Comparison of ENCODE assay signal across 10 mouse cellular contexts in genomic region chr13:63980012-63980691, GRCm38 (mm10).
DNase-seq lines count a peak whose midpoint lies in the region; ATAC-seq and TF ChIP-seq lines count a peak whose summit lies in the region.
"Had no signal": no experiment of that assay in that cellular context is flagged by ENCODE, and none has a peak within 500 bp of the region (broad histone marks: within the 10 kb centered on the region; RNA-seq: fewer than 3 reads in every experiment).

No protein-coding gene starts in this region.

- no peaks in the 10 kb centered on the region for H3K27me3 ChIP-seq in lung, embryonic 15.5 days
- peaks cover 91% of the 10 kb centered on the region for H3K27me3 ChIP-seq in forebrain, embryonic 10.5 days (ENCODE audit: poor library complexity, severe bottlenecking)
- H3K27me3 ChIP-seq in limb, embryonic 11.5 days (ENCODE audit: control insufficient read depth, insufficient read depth, low read length), result no peaks in the 10 kb centered on the region
- no peaks in the 10 kb centered on the region for H3K27me3 ChIP-seq in small intestine, adult 2 months (ENCODE audit: control insufficient read depth, insufficient read depth, low read length)

- WGBS in lung, embryonic 15.5 days, result 15% methylated on average over 7 of the region's 7 CpGs
- WGBS in lung, adult 2 months, result 27% methylated on average over 7 of the region's 7 CpGs
- WGBS in forebrain, embryonic 10.5 days, result 7% methylated on average over 7 of the region's 7 CpGs
- 19% methylated on average over 7 of the region's 7 CpGs for WGBS in limb, embryonic 11.5 days
- 50% methylated on average over 7 of the region's 7 CpGs for WGBS in small intestine, adult 2 months

- TF ChIP-seq POLR2A in lung, adult 2 months (IDR thresholded peaks at IDR 0.05; ENCODE audit: borderline replicate concordance, extremely low read depth, low read depth, low read length), result no peak
- no peak for TF ChIP-seq POLR2A in small intestine, adult 2 months (IDR thresholded peaks at IDR 0.05; ENCODE audit: low read depth, low read length)

- no peak overlapping the region for H3K4me3 ChIP-seq in lung, embryonic 15.5 days
- H3K4me3 ChIP-seq in lung, adult 2 months (replicated peaks; ENCODE audit: extremely low read depth, low read depth, low read length), result no peak overlapping the region
- no peak overlapping the region for H3K4me3 ChIP-seq in forebrain, embryonic 10.5 days
- H3K4me3 ChIP-seq in limb, embryonic 11.5 days (ENCODE audit: low read depth, low read length), result no peak overlapping the region
- no peak overlapping the region for H3K4me3 ChIP-seq in small intestine, adult 2 months (ENCODE audit: low read depth, low read length)
- H3K4me3 ChIP-seq: heart, adult 2 months had no signal

- H3K4me2 ChIP-seq in lung, embryonic 15.5 days, result no peak overlapping the region
- H3K4me2 ChIP-seq in limb, embryonic 11.5 days (ENCODE audit: low read depth, severe bottlenecking), result no peak overlapping the region

- H3K9ac ChIP-seq in lung, embryonic 15.5 days, result no peak overlapping the region
- peak overlapping the region; percentile 30; the same call in 1 of the 2 replicates for H3K9ac ChIP-seq in limb, embryonic 11.5 days (ENCODE audit: low read length)

- H3K36me3 ChIP-seq in lung, embryonic 15.5 days, result no peaks in the 10 kb centered on the region
- no peaks in the 10 kb centered on the region for H3K36me3 ChIP-seq in forebrain, embryonic 10.5 days (replicated peaks)
- no peaks in the 10 kb centered on the region for H3K36me3 ChIP-seq in limb, embryonic 11.5 days (ENCODE audit: control insufficient read depth, insufficient read depth, low read length)
- no peaks in the 10 kb centered on the region for H3K36me3 ChIP-seq in small intestine, adult 2 months (ENCODE audit: control insufficient read depth, insufficient read depth, low read length)

- no peak for DNase-seq in lung, adult 2 months
- no peak for DNase-seq in forebrain, embryonic 10.5 days (ENCODE audit: extremely low spot score, low spot score)
- peak; percentile 33 for DNase-seq in limb, embryonic 11.5 days (ENCODE audit: low spot score)
- DNase-seq in thymus, postnatal 25 days, result no peak
- DNase-seq in cerebellum, postnatal 36 days, result no peak
- DNase-seq: heart, adult 2 months; thymus, postnatal 36 days had no signal

- ATAC-seq in lung, embryonic 15.5 days (ENCODE audit: borderline replicate concordance, extremely low read depth, low FRiP score, low TSS enrichment), result peak; percentile 96
- ATAC-seq in limb, embryonic 11.5 days (ENCODE audit: insufficient number of reproducible peaks, low FRiP score, low TSS enrichment, low read depth), result no peak; the same call in 1 of the 2 replicates
- no peak for ATAC-seq in cerebellum, adult (ENCODE audit: insufficient number of reproducible peaks, low FRiP score, low TSS enrichment)

- TF ChIP-seq CTCF in lung, adult 2 months (IDR thresholded peaks at IDR 0.05; ENCODE audit: insufficient read depth, low read length), result no peak
- no peak for TF ChIP-seq CTCF in small intestine, adult 2 months (IDR thresholded peaks at IDR 0.05; ENCODE audit: extremely low read depth, insufficient read length, insufficient replicate concordance, low read depth, low read length)

- peaks cover 35% of the 10 kb centered on the region for H3K4me1 ChIP-seq in lung, embryonic 15.5 days
- H3K4me1 ChIP-seq in lung, adult 2 months (ENCODE audit: control insufficient read depth, insufficient read depth, low read length), result 0 out of 2 replicates have a peak, but pooled peaks cover 3% of the 10 kb centered on the region
- H3K4me1 ChIP-seq in forebrain, embryonic 10.5 days, result peaks cover 30% of the 10 kb centered on the region
- peaks cover 15% of the 10 kb centered on the region for H3K4me1 ChIP-seq in limb, embryonic 11.5 days (ENCODE audit: control insufficient read depth, insufficient read depth, low read length)
- H3K4me1 ChIP-seq in small intestine, adult 2 months (ENCODE audit: control insufficient read depth, insufficient read depth, insufficient read length, low read length), result peaks cover 4% of the 10 kb centered on the region; the same call in 1 of the 2 replicates

- no peaks in the 10 kb centered on the region for H3K9me3 ChIP-seq in lung, embryonic 15.5 days
- no peaks in the 10 kb centered on the region for H3K9me3 ChIP-seq in forebrain, embryonic 10.5 days
- no peaks in the 10 kb centered on the region for H3K9me3 ChIP-seq in limb, embryonic 11.5 days (ENCODE audit: control insufficient read depth, low read length)

- peak overlapping the region; percentile 88 for H3K27ac ChIP-seq in lung, embryonic 15.5 days
- peak overlapping the region; percentile 73 for H3K27ac ChIP-seq in forebrain, embryonic 10.5 days
- no peak overlapping the region for H3K27ac ChIP-seq in limb, embryonic 11.5 days (replicated peaks; ENCODE audit: low read depth, low read length)
- H3K27ac ChIP-seq in small intestine, adult 2 months (ENCODE audit: insufficient read depth, low read depth, low read length), result peak overlapping the region; percentile 70
- H3K27ac ChIP-seq: heart, adult 2 months had no signal
